Mouse (Mus musculus): ENCODE results near the gene Gm43552. TPM values are rescaled to one million over a fixed set of nuclear protein-coding genes. Genes with fewer than 3 reads are reported as not detected.
"Not testable (repeated sequence)": the region's sequence is repeated elsewhere in the genome, so short reads cannot be mapped to it uniquely, and the experiment has no call there.

Gm43552 gene
- polyA plus RNA-seq, 1 experiment from 2014 or later = not detected

GRCm38 (mm10) chr5:65480511-65480910 is 12.1 kb downstream of the Gm43552 start:
- H3K9ac ChIP-seq (ENCODE audit: low read length) = no peak overlapping the region
- no peak for ATAC-seq (ENCODE audit: insufficient read depth, low FRiP score)
- H3K9me3 ChIP-seq (replicated peaks; ENCODE audit: control insufficient read depth, low read length) = no peaks in the 10 kb centered on the region
- H3K36me3 ChIP-seq (ENCODE audit: control insufficient read depth, insufficient read depth, low read length) = no peaks in the 10 kb centered on the region
- 0 out of 2 replicates have a peak, but pooled peaks cover 4% of the 10 kb centered on the region for H3K4me1 ChIP-seq (ENCODE audit: control insufficient read depth, insufficient read depth, low read length)
- peak overlapping the region; percentile 79 for H3K27ac ChIP-seq (ENCODE audit: low read length)
- 60% methylated on average over 4 of the region's 4 CpGs for WGBS
- H3K4me3 ChIP-seq (replicated peaks; ENCODE audit: low read length) = no peak overlapping the region
- no peak overlapping the region for H3K4me2 ChIP-seq (ENCODE audit: low read depth, low read length)
- H3K27me3 ChIP-seq (ENCODE audit: control insufficient read depth, insufficient read depth, low read length) = no peaks in the 10 kb centered on the region

- H3K27ac ChIP-seq (ENCODE audit: low read length) = peak overlapping the region; percentile 79
- peak; percentile 85; the same call in 1 of the 2 replicates for ATAC-seq (ENCODE audit: insufficient read depth, low FRiP score)
- no peaks in the 10 kb centered on the region for H3K27me3 ChIP-seq (ENCODE audit: control insufficient read depth, insufficient read depth, low read length)
These were observed 12.8 kb downstream of the Gm43552 start for GRCm38 (mm10) chr5:65479681-65480445.

GRCm38 (mm10) chr5:65478224-65478623 is 14.4 kb downstream of the Gm43552 start:
- Histone ChIP-seq H3K4me1 (ENCODE audit: control insufficient read depth, insufficient read depth, low read length) (0 out of 2 replicates have a peak, but pooled peaks cover 4% of the 10 kb centered on the region), H3K27me3 (ENCODE audit: control insufficient read depth, insufficient read depth, low read length) (no peaks in the 10 kb centered on the region), H3K4me3 (replicated peaks; ENCODE audit: low read length) (no peak overlapping the region), H3K9me3 (replicated peaks; ENCODE audit: control insufficient read depth, low read length) (no peaks in the 10 kb centered on the region), H3K9ac (ENCODE audit: low read length) (no peak overlapping the region), H3K36me3 (ENCODE audit: control insufficient read depth, insufficient read depth, low read length) (no peaks in the 10 kb centered on the region), H3K4me2 (ENCODE audit: low read depth, low read length) (no peak overlapping the region), H3K27ac (ENCODE audit: low read length) (no peak overlapping the region; the same call in none of the 2 replicates)
- ATAC-seq (ENCODE audit: insufficient read depth, low FRiP score) = no peak
- WGBS = 69% methylated on average over 4 of the region's 4 CpGs

More at GRCm38 (mm10) chr5:65479681-65480445, 12.8 kb downstream of the Gm43552 start:
- WGBS = 60% methylated on average over 9 of the region's 9 CpGs
- Histone ChIP-seq H3K4me2 (ENCODE audit: low read depth, low read length) (peak overlapping the region; percentile 15; the same call in 1 of the 2 replicates), H3K4me3 (replicated peaks; ENCODE audit: low read length) (no peak overlapping the region), H3K9ac (ENCODE audit: low read length) (no peak overlapping the region; the same call in 1 of the 2 replicates), H3K9me3 (replicated peaks; ENCODE audit: control insufficient read depth, low read length) (no peaks in the 10 kb centered on the region), H3K36me3 (ENCODE audit: control insufficient read depth, insufficient read depth, low read length) (no peaks in the 10 kb centered on the region), H3K4me1 (ENCODE audit: control insufficient read depth, insufficient read depth, low read length) (0 out of 2 replicates have a peak, but pooled peaks cover 4% of the 10 kb centered on the region)

GRCm38 (mm10) chr5:65476739-65477138 is 15.9 kb downstream of the Gm43552 start:
- ATAC-seq (ENCODE audit: insufficient read depth, low FRiP score); H3K9me3 ChIP-seq (replicated peaks; ENCODE audit: control insufficient read depth, low read length): not testable (repeated sequence)
- WGBS = 90% methylated on average over 4 of the region's 4 CpGs

GRCm38 (mm10) chr5:65475806-65476205 is 16.8 kb downstream of the Gm43552 start:
- Histone ChIP-seq H3K27ac (ENCODE audit: low read length) (no peak overlapping the region), H3K4me3 (replicated peaks; ENCODE audit: low read length) (no peak overlapping the region), H3K4me1 (ENCODE audit: control insufficient read depth, insufficient read depth, low read length) (0 out of 2 replicates have a peak, but pooled peaks cover 4% of the 10 kb centered on the region), H3K9ac (ENCODE audit: low read length) (no peak overlapping the region), H3K27me3 (ENCODE audit: control insufficient read depth, insufficient read depth, low read length) (no peaks in the 10 kb centered on the region), H3K9me3 (replicated peaks; ENCODE audit: control insufficient read depth, low read length) (no peaks in the 10 kb centered on the region), H3K4me2 (ENCODE audit: low read depth, low read length) (no peak overlapping the region), H3K36me3 (ENCODE audit: control insufficient read depth, insufficient read depth, low read length) (no peaks in the 10 kb centered on the region)
- no peak for ATAC-seq (ENCODE audit: insufficient read depth, low FRiP score)
- 68% methylated on average over 2 of the region's 2 CpGs for WGBS

More at GRCm38 (mm10) chr5:65476739-65477138, 15.9 kb downstream of the Gm43552 start:
- not testable (repeated sequence) for H3K4me1 ChIP-seq (ENCODE audit: control insufficient read depth, insufficient read depth, low read length); H3K27ac ChIP-seq (ENCODE audit: low read length); H3K4me3 ChIP-seq (replicated peaks; ENCODE audit: low read length); H3K4me2 ChIP-seq (ENCODE audit: low read depth, low read length); H3K36me3 ChIP-seq (ENCODE audit: control insufficient read depth, insufficient read depth, low read length); H3K27me3 ChIP-seq (ENCODE audit: control insufficient read depth, insufficient read depth, low read length); H3K9ac ChIP-seq (ENCODE audit: low read length)

GRCm38 (mm10) chr5:65469766-65470165 is 22.9 kb downstream of the Gm43552 start:
- WGBS = 89% methylated on average over 6 of the region's 6 CpGs
- Histone ChIP-seq H3K4me2 (ENCODE audit: low read depth, low read length) (no peak overlapping the region), H3K27me3 (ENCODE audit: control insufficient read depth, insufficient read depth, low read length) (no peaks in the 10 kb centered on the region), H3K9me3 (replicated peaks; ENCODE audit: control insufficient read depth, low read length) (peaks cover 4% of the 10 kb centered on the region; the same call in 1 of the 2 replicates), H3K36me3 (ENCODE audit: control insufficient read depth, insufficient read depth, low read length) (peaks cover 14% of the 10 kb centered on the region), H3K27ac (ENCODE audit: low read length) (no peak overlapping the region), H3K9ac (ENCODE audit: low read length) (no peak overlapping the region), H3K4me3 (replicated peaks; ENCODE audit: low read length) (no peak overlapping the region), H3K4me1 (ENCODE audit: control insufficient read depth, insufficient read depth, low read length) (no peaks in the 10 kb centered on the region)
- ATAC-seq (ENCODE audit: insufficient read depth, low FRiP score) = no peak

- Histone ChIP-seq H3K4me2 (ENCODE audit: low read depth, low read length) (no peak overlapping the region), H3K9me3 (replicated peaks; ENCODE audit: control insufficient read depth, low read length) (peaks cover 4% of the 10 kb centered on the region; the same call in 1 of the 2 replicates), H3K9ac (ENCODE audit: low read length) (no peak overlapping the region), H3K27me3 (ENCODE audit: control insufficient read depth, insufficient read depth, low read length) (no peaks in the 10 kb centered on the region), H3K27ac (ENCODE audit: low read length) (no peak overlapping the region), H3K36me3 (ENCODE audit: control insufficient read depth, insufficient read depth, low read length) (peaks cover 14% of the 10 kb centered on the region), H3K4me3 (replicated peaks; ENCODE audit: low read length) (no peak overlapping the region), H3K4me1 (ENCODE audit: control insufficient read depth, insufficient read depth, low read length) (no peaks in the 10 kb centered on the region)
- 63% methylated on average over 3 of the region's 3 CpGs for WGBS
- no peak for ATAC-seq (ENCODE audit: insufficient read depth, low FRiP score)
These were observed 25.7 kb downstream of the Gm43552 start for GRCm38 (mm10) chr5:65466911-65467310.

- Histone ChIP-seq H3K4me1 (ENCODE audit: control insufficient read depth, insufficient read depth, low read length) (peaks cover 26% of the 10 kb centered on the region), H3K9me3 (replicated peaks; ENCODE audit: control insufficient read depth, low read length) (no peaks in the 10 kb centered on the region), H3K36me3 (ENCODE audit: control insufficient read depth, insufficient read depth, low read length) (0 out of 2 replicates have a peak, but pooled peaks cover 4% of the 10 kb centered on the region), H3K4me3 (replicated peaks; ENCODE audit: low read length) (no peak overlapping the region), H3K27ac (ENCODE audit: low read length) (no peak overlapping the region), H3K4me2 (ENCODE audit: low read depth, low read length) (no peak overlapping the region), H3K27me3 (ENCODE audit: control insufficient read depth, insufficient read depth, low read length) (no peaks in the 10 kb centered on the region), H3K9ac (ENCODE audit: low read length) (no peak overlapping the region)
- no peak for ATAC-seq (ENCODE audit: insufficient read depth, low FRiP score)
- WGBS = 90% methylated on average over 14 of the region's 14 CpGs
These were observed 32.3 kb downstream of the Gm43552 start for GRCm38 (mm10) chr5:65460361-65460760.

- WGBS = 62% methylated on average over 3 of the region's 3 CpGs
- no peak for ATAC-seq (ENCODE audit: insufficient read depth, low FRiP score)
- peaks cover 26% of the 10 kb centered on the region for H3K4me1 ChIP-seq (ENCODE audit: control insufficient read depth, insufficient read depth, low read length)
- H3K9me3 ChIP-seq (replicated peaks; ENCODE audit: control insufficient read depth, low read length) = no peaks in the 10 kb centered on the region
- H3K27ac ChIP-seq (ENCODE audit: low read length) = no peak overlapping the region; the same call in 1 of the 2 replicates
- no peak overlapping the region for H3K4me3 ChIP-seq (replicated peaks; ENCODE audit: low read length)
- H3K36me3 ChIP-seq (ENCODE audit: control insufficient read depth, insufficient read depth, low read length) = 0 out of 2 replicates have a peak, but pooled peaks cover 4% of the 10 kb centered on the region
- no peak overlapping the region for H3K9ac ChIP-seq (ENCODE audit: low read length)
- no peak overlapping the region for H3K4me2 ChIP-seq (ENCODE audit: low read depth, low read length)
- no peaks in the 10 kb centered on the region for H3K27me3 ChIP-seq (ENCODE audit: control insufficient read depth, insufficient read depth, low read length)
These were observed 33.2 kb downstream of the Gm43552 start for GRCm38 (mm10) chr5:65459454-65459853.

Data from stomach, embryonic 16.5 days (tissue).